Mouse (Mus musculus) CH12.LX (cell line): ENCODE data around the gene Pax6. TPM values are rescaled to one million over a fixed set of nuclear protein-coding genes. Genes with fewer than 3 reads are reported as not detected.

ENCODE experiments used
- DNase-seq: peaks from one replicate; pipeline ENCODE4 v3.0.0-alpha.2; 2013; ENCODE audit errors: extremely low read depth
- H3K27ac ChIP-seq: 2 replicates; pipeline ENCODE4 v1.5.1; 2012; ENCODE audit warnings: low read depth, mild to moderate bottlenecking, control low read depth, moderate library complexity; ENCODE audit not compliant: insufficient read depth
- H3K27me3 ChIP-seq: replicated peaks from 2 replicates; pipeline ENCODE3; 2012; ENCODE audit warnings: inconsistent platforms
- H3K36me3 ChIP-seq, 2 experiments: replicated peaks in 1 of 2; 2 replicates each; pipeline versions ENCODE3 to v1.6.1; 2012; ENCODE audit warnings: inconsistent platforms in 1 of 2, low read length in 1 of 2, mild to moderate bottlenecking in 1 of 2, mixed read lengths in 1 of 2, moderate library complexity in 1 of 2; ENCODE audit not compliant: control insufficient read depth in 1 of 2, insufficient read depth in 1 of 2
- H3K4me1 ChIP-seq, 2 experiments: 2 replicates each; pipeline ENCODE4 v1.6.1; 2012; ENCODE audit warnings: inconsistent platforms in 1 of 2, moderate library complexity in 1 of 2; ENCODE audit not compliant: insufficient read depth in 2 of 2, control insufficient read depth in 1 of 2
- H3K4me2 ChIP-seq: 2 replicates; pipeline ENCODE4 v1.6.1; 2012; ENCODE audit warnings: low read depth, mild to moderate bottlenecking, control low read depth; ENCODE audit not compliant: poor library complexity, insufficient read depth, severe bottlenecking
- H3K4me3 ChIP-seq, 3 experiments: fragments of 150-350 bp in 1 of 3; sonication (generic) in 1 of 3; replicated peaks in 1 of 3; 2 replicates each; pipeline versions ENCODE3 to v1.5.1; 2011 to 2012; ENCODE audit warnings: low read depth in 2 of 3, low read length in 2 of 3, mild to moderate bottlenecking in 2 of 3, moderate library complexity in 2 of 3, control low read depth in 1 of 3, improper control_type of control experiment in 1 of 3, inconsistent platforms in 1 of 3, mixed read lengths in 1 of 3; ENCODE audit not compliant: poor library complexity in 1 of 3
- H3K79me2 ChIP-seq: replicated peaks from 2 replicates; pipeline ENCODE4 v1.6.1; 2012; ENCODE audit warnings: mild to moderate bottlenecking, moderate library complexity; ENCODE audit not compliant: control insufficient read depth, poor library complexity, insufficient read depth, severe bottlenecking; ENCODE audit errors: extremely low read depth
- H3K9ac ChIP-seq: 2 replicates; pipeline ENCODE4 v1.6.1; 2012; ENCODE audit warnings: low read depth, mild to moderate bottlenecking, control low read depth, moderate library complexity; ENCODE audit not compliant: insufficient read depth
- H3K9me3 ChIP-seq: replicated peaks from 2 replicates; pipeline ENCODE3; 2012; ENCODE audit warnings: low read length, inconsistent platforms, mixed read lengths
- BHLHE40 ChIP-seq: IDR thresholded peaks from 2 replicates; pipeline ENCODE4 v1.6.1; 2011; ENCODE audit warnings: mild to moderate bottlenecking, low read depth, low read length, improper control_type of control experiment
- CHD2 ChIP-seq: IDR thresholded peaks from 2 replicates; pipeline ENCODE4 v1.6.1; 2011; ENCODE audit warnings: low read length, improper control_type of control experiment
- CTCF ChIP-seq, 2 experiments: IDR thresholded peaks in 1 of 2; conservative IDR thresholded peaks in 1 of 2; 2 replicates each; pipeline ENCODE4 v1.5.1; 2011 to 2012; ENCODE audit warnings: low read depth in 2 of 2, low read length in 2 of 2, improper control_type of control experiment in 1 of 2, inconsistent platforms in 1 of 2, mild to moderate bottlenecking in 1 of 2, moderate library complexity in 1 of 2
- E2F4 ChIP-seq: IDR thresholded peaks from 2 replicates; pipeline ENCODE4 v1.6.1; 2011; ENCODE audit warnings: low read depth, low read length, improper control_type of control experiment; ENCODE audit not compliant: insufficient replicate concordance
- ELF1 ChIP-seq: IDR thresholded peaks from 2 replicates; pipeline ENCODE4 v1.6.1; 2014; ENCODE audit warnings: low read depth, mild to moderate bottlenecking, inconsistent platforms, low read length, improper control_type of control experiment
- ETS1 ChIP-seq: conservative IDR thresholded peaks from 2 replicates; pipeline ENCODE4 v1.6.1; 2012; ENCODE audit warnings: low read depth, mild to moderate bottlenecking, inconsistent platforms, low read length, improper control_type of control experiment, moderate library complexity
- GABPA ChIP-seq: IDR thresholded peaks from 2 replicates; pipeline ENCODE4 v1.6.1; 2012; ENCODE audit warnings: low read depth, low read length, improper control_type of control experiment, inconsistent platforms; ENCODE audit not compliant: insufficient replicate concordance
- HCFC1 ChIP-seq: IDR thresholded peaks from 2 replicates; pipeline ENCODE4 v1.6.1; 2012; ENCODE audit warnings: low read depth, mild to moderate bottlenecking, inconsistent platforms, low read length, improper control_type of control experiment
- JUN ChIP-seq: IDR thresholded peaks from 2 replicates; pipeline ENCODE4 v1.6.1; 2011; ENCODE audit warnings: low read depth, mild to moderate bottlenecking, low read length, improper control_type of control experiment, moderate library complexity; ENCODE audit not compliant: insufficient read depth
- MEF2A ChIP-seq: IDR thresholded peaks from 2 replicates; pipeline ENCODE4 v1.6.1; 2014; ENCODE audit warnings: low read depth, mild to moderate bottlenecking, inconsistent platforms, low read length, improper control_type of control experiment, borderline replicate concordance
- MXI1 ChIP-seq: IDR thresholded peaks from 2 replicates; pipeline ENCODE4 v1.6.1; 2011; ENCODE audit warnings: mild to moderate bottlenecking, low read depth, low read length, improper control_type of control experiment
- MYC ChIP-seq: IDR thresholded peaks from 2 replicates; pipeline ENCODE4 v1.6.1; 2011; ENCODE audit warnings: low read depth, mild to moderate bottlenecking, improper control_type of control experiment, low read length
- NELFE ChIP-seq: IDR thresholded peaks from 2 replicates; pipeline ENCODE4 v1.6.1; 2011; ENCODE audit warnings: low read depth, low read length, improper control_type of control experiment
- POLR2A ChIP-seq: IDR thresholded peaks from 2 replicates; pipeline ENCODE4 v1.6.1; 2011; ENCODE audit warnings: low read depth, mild to moderate bottlenecking, improper control_type of control experiment, low read length
- SIN3A ChIP-seq: IDR thresholded peaks from 2 replicates; pipeline ENCODE4 v1.6.1; 2012; ENCODE audit warnings: low read length, improper control_type of control experiment, inconsistent platforms
- SMC3 ChIP-seq: IDR thresholded peaks from 2 replicates; pipeline ENCODE4 v1.6.1; 2011; ENCODE audit warnings: low read depth, low read length, improper control_type of control experiment
- TCF12 ChIP-seq: IDR thresholded peaks from 2 replicates; pipeline ENCODE4 v1.6.1; 2014; ENCODE audit warnings: low read depth, mild to moderate bottlenecking, inconsistent platforms, low read length, improper control_type of control experiment
- UBTF ChIP-seq: IDR thresholded peaks from 2 replicates; pipeline ENCODE4 v1.6.1; 2012; ENCODE audit warnings: low read depth, mild to moderate bottlenecking, inconsistent platforms, low read length, improper control_type of control experiment, moderate library complexity
- USF1 ChIP-seq: IDR thresholded peaks from 2 replicates; pipeline ENCODE4 v1.6.1; 2014; ENCODE audit warnings: low read depth, mild to moderate bottlenecking, inconsistent platforms, low read length, improper control_type of control experiment
- USF2 ChIP-seq: conservative IDR thresholded peaks from 2 replicates; pipeline ENCODE4 v1.6.1; 2011; ENCODE audit warnings: low read depth, low read length, improper control_type of control experiment
- ZKSCAN1 ChIP-seq: IDR thresholded peaks from 2 replicates; pipeline ENCODE4 v1.6.1; 2012; ENCODE audit warnings: low read depth, inconsistent platforms, low read length, improper control_type of control experiment, borderline replicate concordance
- dilution Hi-C: fragments of 300-500 bp; cut with MboI; formaldehyde crosslinking; loops from 2 replicates; pipeline ENCODE4 v1.14.3; 2020; ENCODE audit warnings: low sequenced_read_pairs; ENCODE audit not compliant: extremely low pct_unique_long_range_greater_than_20kb, extremely low pct_ligation_motif_present
- in situ Hi-C: fragments of 300-500 bp; cut with MboI; formaldehyde crosslinking; loops from 3 replicates; pipeline ENCODE4 v1.14.3; 2019; ENCODE audit warnings: low sequenced_read_pairs, low pct_ligation_motif_present, low pct_unique_long_range_greater_than_20kb, mixed read lengths
- polyA plus RNA-seq: library from polyadenylated mRNA; unstranded; fragments of >175 nt; gene quantifications from 2 replicates; pipeline ENCODE4 v1.2.1, GENCODE M21; 2012; ENCODE audit warnings: low read depth; ENCODE audit not compliant: insufficient read length
- total RNA-seq, 2 experiments: library from RNA; depleted of rRNA; stranded (reverse); fragments of 300-350 nt in 1 of 2; fragments of >200 nt in 1 of 2; gene quantifications; 2 replicates each; pipeline ENCODE4 v1.2.3; 2012 to 2014

Gene Pax6
- total and polyA plus RNA-seq, 3 experiments = 0.17 to 0.30 TPM; not detected in 1

DNA sequence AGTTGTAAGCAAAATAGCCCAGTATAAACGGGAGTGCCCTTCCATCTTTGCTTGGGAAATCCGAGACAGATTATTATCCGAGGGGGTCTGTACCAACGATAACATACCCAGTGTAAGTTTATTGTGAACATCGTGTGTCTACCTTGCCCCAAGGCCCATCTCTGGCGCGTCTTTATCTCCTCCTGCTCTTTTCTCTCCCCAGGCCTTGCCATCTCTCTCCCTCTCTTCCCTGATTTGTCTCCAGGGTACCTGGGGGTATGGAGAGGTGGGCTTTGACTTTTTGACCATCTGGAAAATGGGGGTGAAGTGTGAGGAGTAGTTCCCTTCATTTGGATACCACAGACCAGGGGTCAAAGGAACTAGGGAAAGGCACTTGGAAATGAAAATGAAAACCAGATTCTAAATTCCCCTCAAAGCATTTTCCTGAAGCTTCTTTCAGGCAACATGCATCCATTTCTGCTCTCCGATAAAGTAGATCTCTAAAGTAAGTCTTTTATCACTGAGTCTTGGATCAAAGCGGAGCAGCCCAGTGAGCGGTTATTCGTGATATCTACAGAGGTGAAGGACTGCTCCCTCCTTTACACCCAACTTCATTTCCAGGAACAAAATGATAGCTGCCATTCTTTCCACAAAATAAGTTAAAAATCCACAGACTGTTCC, 16.4 kb downstream of the Pax6 start:
- no peaks in the 10 kb centered on the region for H3K9me3 ChIP-seq
- H3K4me1 ChIP-seq = no peaks in the 10 kb centered on the region
- TF ChIP-seq SMC3 (no peak), MXI1 (no peak), UBTF (no peak), HCFC1 (no peak), NELFE (no peak), ELF1 (no peak), CTCF (conservative IDR thresholded peaks at IDR 0.05 in 1 of 2, IDR thresholded peaks at IDR 0.05 in 1 of 2; ENCODE audit: low read depth in 2 of 2, low read length in 2 of 2) (no peak), TCF12 (no peak), USF1 (no peak), ETS1 (no peak), SIN3A (no peak), GABPA (no peak), POLR2A (no peak), CHD2 (no peak), MYC (no peak), JUN (no peak), E2F4 (no peak), MEF2A (no peak), USF2 (no peak), BHLHE40 (no peak)
- H3K4me2 ChIP-seq = no peak overlapping the region
- H3K27ac ChIP-seq = no peak overlapping the region
- no peak overlapping the region for H3K9ac ChIP-seq
- in situ Hi-C loops (no loop called here), dilution Hi-C loops (no loop called here)
- no peaks in the 10 kb centered on the region for H3K79me2 ChIP-seq
- no peak for DNase-seq
- H3K4me3 ChIP-seq = no peak overlapping the region
- no peaks in the 10 kb centered on the region for H3K36me3 ChIP-seq
- H3K27me3 ChIP-seq = no peaks in the 10 kb centered on the region

DNA sequence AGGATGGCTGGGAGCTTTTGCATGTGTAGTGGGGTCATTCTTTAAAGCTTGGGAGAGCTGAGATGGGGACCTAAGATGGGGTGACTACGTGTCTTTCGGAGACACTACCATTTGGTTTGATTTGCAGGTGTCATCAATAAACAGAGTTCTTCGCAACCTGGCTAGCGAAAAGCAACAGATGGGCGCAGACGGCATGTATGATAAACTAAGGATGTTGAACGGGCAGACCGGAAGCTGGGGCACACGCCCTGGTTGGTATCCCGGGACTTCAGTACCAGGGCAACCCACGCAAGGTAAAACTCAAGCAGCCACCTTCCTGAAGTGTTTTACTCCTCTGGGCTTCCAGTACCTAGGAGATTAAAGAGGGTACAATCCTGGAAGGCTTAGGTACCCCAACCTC, 17.0 kb downstream of the Pax6 start:
- H3K9me3 ChIP-seq = no peaks in the 10 kb centered on the region
- no peak for TF ChIP-seq ETS1
- TF ChIP-seq ZKSCAN1 = no peak
- no peak for TF ChIP-seq POLR2A
- no peak for TF ChIP-seq E2F4
- no peak for TF ChIP-seq UBTF
- TF ChIP-seq TCF12 = no peak
- no peak for TF ChIP-seq SMC3
- TF ChIP-seq, all 38 proteins: peak for 0
- H3K4me2 ChIP-seq = no peak overlapping the region
- no peaks in the 10 kb centered on the region for H3K27me3 ChIP-seq
- H3K79me2 ChIP-seq = no peaks in the 10 kb centered on the region
- dilution Hi-C loops (no loop called here), in situ Hi-C loops (no loop called here)
- no peak for DNase-seq
- H3K36me3 ChIP-seq = no peaks in the 10 kb centered on the region
- H3K27ac ChIP-seq = no peak overlapping the region
- H3K4me1 ChIP-seq = no peaks in the 10 kb centered on the region
- H3K4me3 ChIP-seq = no peak overlapping the region
- H3K9ac ChIP-seq = no peak overlapping the region
